Comparison of ENCODE assay signal across 17 mouse cellular contexts in the genomic region with DNA sequence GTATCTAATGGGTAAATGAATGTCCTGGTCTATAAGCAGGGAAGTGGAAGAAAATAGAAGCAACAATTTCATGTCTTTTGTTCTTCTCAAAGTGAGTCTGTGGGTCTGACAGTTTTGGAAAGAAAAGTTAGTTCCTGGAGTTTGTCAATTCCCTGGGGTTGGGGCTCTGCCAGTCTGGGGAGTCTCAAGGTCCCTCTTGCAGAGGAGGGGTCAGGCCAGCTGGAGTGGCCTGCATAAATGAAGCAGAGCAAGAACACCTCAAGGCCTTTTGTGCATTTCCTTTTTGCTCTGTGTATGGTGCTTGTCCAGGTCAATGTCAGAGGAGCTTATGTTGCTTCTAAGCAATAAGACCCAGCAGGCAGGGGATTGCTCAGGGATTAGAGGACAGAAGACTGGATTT. TPM values are rescaled to one million over a fixed set of nuclear protein-coding genes. Genes with fewer than 3 reads are reported as not detected.
"Had no signal": no experiment of that assay in that cellular context is flagged by ENCODE, and none has a peak within 500 bp of the region (broad histone marks: within the 10 kb centered on the region; RNA-seq: fewer than 3 reads in every experiment).

No protein-coding gene starts in this region.

- H3K9ac ChIP-seq: intestine, embryonic 15.5 days; liver, embryonic 15.5 days; lung, embryonic 15.5 days; midbrain, embryonic 13.5 days had no signal

- H3K4me2 ChIP-seq: intestine, embryonic 15.5 days; liver, embryonic 11.5 days; liver, embryonic 15.5 days; lung, embryonic 15.5 days; midbrain, embryonic 13.5 days had no signal

- H3K9me3 ChIP-seq: intestine, embryonic 15.5 days; limb, embryonic 10.5 days; liver, embryonic 15.5 days; lung, embryonic 15.5 days; megakaryocyte, embryonic 14.5 days; midbrain, embryonic 13.5 days had no signal

- H3K27me3 ChIP-seq: intestine, embryonic 15.5 days; liver, embryonic 15.5 days; lung, embryonic 15.5 days; megakaryocyte, embryonic 14.5 days had no signal

- H3K4me3 ChIP-seq: intestine, embryonic 15.5 days; layer of hippocampus, adult 2 months; left cerebral cortex, adult 2 months; limb, embryonic 10.5 days; liver, embryonic 15.5 days; lung, embryonic 15.5 days; megakaryocyte, embryonic 14.5 days; midbrain, embryonic 13.5 days had no signal

- H3K27ac ChIP-seq: intestine, embryonic 15.5 days; layer of hippocampus, adult 2 months; left cerebral cortex, adult 2 months; limb, embryonic 10.5 days; liver, embryonic 15.5 days; lung, embryonic 15.5 days; macrophage; midbrain, embryonic 13.5 days; stomach, postnatal 0 days had no signal

- H3K36me3 ChIP-seq: intestine, embryonic 15.5 days; limb, embryonic 10.5 days; liver, embryonic 15.5 days; lung, embryonic 15.5 days; midbrain, embryonic 13.5 days had no signal

- H3K4me1 ChIP-seq: intestine, embryonic 15.5 days; limb, embryonic 10.5 days; liver, embryonic 15.5 days; lung, embryonic 15.5 days; megakaryocyte, embryonic 14.5 days; midbrain, embryonic 13.5 days had no signal

- DNase-seq: kidney, adult 18-20 months; kidney, postnatal 10 days; kidney, postnatal 4 days; lung, postnatal 14 days; thymus, postnatal 36 days had no signal

- ATAC-seq: intestine, embryonic 15.5 days; midbrain, embryonic 13.5 days had no signal

RNA-seq across cellular contexts. Expression of gene Lhcgr, which starts 11.7 kb away (rescaled TPM):
- polyA plus RNA-seq: liver, embryonic 11.5 days; liver, embryonic 15.5 days; macrophage; stomach, postnatal 0 days; thymus, postnatal 0 days had no signal
